Mouse (Mus musculus) CH12.LX (cell line): ENCODE results near the gene Zfp777. TPM values are rescaled to one million over a fixed set of nuclear protein-coding genes. Genes with fewer than 3 reads are reported as not detected.

Experiments
- DNase-seq: peaks from one replicate; pipeline ENCODE4 v3.0.0-alpha.2; 2013; ENCODE audit errors: extremely low read depth
- H3K27ac ChIP-seq: 2 replicates; pipeline ENCODE4 v1.5.1; 2012; ENCODE audit warnings: low read depth, mild to moderate bottlenecking, control low read depth, moderate library complexity; ENCODE audit not compliant: insufficient read depth
- H3K27me3 ChIP-seq: replicated peaks from 2 replicates; pipeline ENCODE3; 2012; ENCODE audit warnings: inconsistent platforms
- H3K36me3 ChIP-seq, 2 experiments: replicated peaks in 1 of 2; 2 replicates each; pipeline versions ENCODE3 to v1.6.1; 2012; ENCODE audit warnings: inconsistent platforms in 1 of 2, low read length in 1 of 2, mild to moderate bottlenecking in 1 of 2, mixed read lengths in 1 of 2, moderate library complexity in 1 of 2; ENCODE audit not compliant: control insufficient read depth in 1 of 2, insufficient read depth in 1 of 2
- H3K4me1 ChIP-seq, 2 experiments: 2 replicates each; pipeline ENCODE4 v1.6.1; 2012; ENCODE audit warnings: inconsistent platforms in 1 of 2, moderate library complexity in 1 of 2; ENCODE audit not compliant: insufficient read depth in 2 of 2, control insufficient read depth in 1 of 2
- H3K4me2 ChIP-seq: 2 replicates; pipeline ENCODE4 v1.6.1; 2012; ENCODE audit warnings: low read depth, mild to moderate bottlenecking, control low read depth; ENCODE audit not compliant: poor library complexity, insufficient read depth, severe bottlenecking
- H3K4me3 ChIP-seq, 3 experiments: fragments of 150-350 bp in 1 of 3; sonication (generic) in 1 of 3; replicated peaks in 1 of 3; 2 replicates each; pipeline versions ENCODE3 to v1.5.1; 2011 to 2012; ENCODE audit warnings: low read depth in 2 of 3, low read length in 2 of 3, mild to moderate bottlenecking in 2 of 3, moderate library complexity in 2 of 3, control low read depth in 1 of 3, improper control_type of control experiment in 1 of 3, inconsistent platforms in 1 of 3, mixed read lengths in 1 of 3; ENCODE audit not compliant: poor library complexity in 1 of 3
- H3K79me2 ChIP-seq: replicated peaks from 2 replicates; pipeline ENCODE4 v1.6.1; 2012; ENCODE audit warnings: mild to moderate bottlenecking, moderate library complexity; ENCODE audit not compliant: control insufficient read depth, poor library complexity, insufficient read depth, severe bottlenecking; ENCODE audit errors: extremely low read depth
- H3K9ac ChIP-seq: 2 replicates; pipeline ENCODE4 v1.6.1; 2012; ENCODE audit warnings: low read depth, mild to moderate bottlenecking, control low read depth, moderate library complexity; ENCODE audit not compliant: insufficient read depth
- H3K9me3 ChIP-seq: replicated peaks from 2 replicates; pipeline ENCODE3; 2012; ENCODE audit warnings: low read length, inconsistent platforms, mixed read lengths
- BHLHE40 ChIP-seq: IDR thresholded peaks from 2 replicates; pipeline ENCODE4 v1.6.1; 2011; ENCODE audit warnings: mild to moderate bottlenecking, low read depth, low read length, improper control_type of control experiment
- CHD1 ChIP-seq: IDR thresholded peaks from 2 replicates; pipeline ENCODE4 v1.6.1; 2012; ENCODE audit warnings: low read depth, low read length, improper control_type of control experiment, inconsistent platforms
- CHD2 ChIP-seq: IDR thresholded peaks from 2 replicates; pipeline ENCODE4 v1.6.1; 2011; ENCODE audit warnings: low read length, improper control_type of control experiment
- CTCF ChIP-seq, 2 experiments: IDR thresholded peaks in 1 of 2; conservative IDR thresholded peaks in 1 of 2; 2 replicates each; pipeline ENCODE4 v1.5.1; 2011 to 2012; ENCODE audit warnings: low read depth in 2 of 2, low read length in 2 of 2, improper control_type of control experiment in 1 of 2, inconsistent platforms in 1 of 2, mild to moderate bottlenecking in 1 of 2, moderate library complexity in 1 of 2
- E2F4 ChIP-seq: IDR thresholded peaks from 2 replicates; pipeline ENCODE4 v1.6.1; 2011; ENCODE audit warnings: low read depth, low read length, improper control_type of control experiment; ENCODE audit not compliant: insufficient replicate concordance
- ELF1 ChIP-seq: IDR thresholded peaks from 2 replicates; pipeline ENCODE4 v1.6.1; 2014; ENCODE audit warnings: low read depth, mild to moderate bottlenecking, inconsistent platforms, low read length, improper control_type of control experiment
- EP300 ChIP-seq: IDR thresholded peaks from 2 replicates; pipeline ENCODE4 v1.6.1; 2011; ENCODE audit warnings: low read length, improper control_type of control experiment
- GABPA ChIP-seq: IDR thresholded peaks from 2 replicates; pipeline ENCODE4 v1.6.1; 2012; ENCODE audit warnings: low read depth, low read length, improper control_type of control experiment, inconsistent platforms; ENCODE audit not compliant: insufficient replicate concordance
- HCFC1 ChIP-seq: IDR thresholded peaks from 2 replicates; pipeline ENCODE4 v1.6.1; 2012; ENCODE audit warnings: low read depth, mild to moderate bottlenecking, inconsistent platforms, low read length, improper control_type of control experiment
- IRF4 ChIP-seq: IDR thresholded peaks from 2 replicates; pipeline ENCODE4 v1.6.1; 2014; ENCODE audit warnings: low read depth, mild to moderate bottlenecking, inconsistent platforms, low read length, improper control_type of control experiment
- KAT2A ChIP-seq: IDR thresholded peaks from 2 replicates; pipeline ENCODE4 v1.6.1; 2012; ENCODE audit warnings: low read length, improper control_type of control experiment, inconsistent platforms; ENCODE audit not compliant: insufficient replicate concordance
- MAFK ChIP-seq: IDR thresholded peaks from 2 replicates; pipeline ENCODE4 v1.6.1; 2011; ENCODE audit warnings: low read length, improper control_type of control experiment; ENCODE audit not compliant: insufficient replicate concordance
- MAX ChIP-seq: IDR thresholded peaks from 2 replicates; pipeline ENCODE4 v1.6.1; 2011; ENCODE audit warnings: low read length, improper control_type of control experiment
- MXI1 ChIP-seq: IDR thresholded peaks from 2 replicates; pipeline ENCODE4 v1.6.1; 2011; ENCODE audit warnings: mild to moderate bottlenecking, low read depth, low read length, improper control_type of control experiment
- MYC ChIP-seq: IDR thresholded peaks from 2 replicates; pipeline ENCODE4 v1.6.1; 2011; ENCODE audit warnings: low read depth, mild to moderate bottlenecking, improper control_type of control experiment, low read length
- NELFE ChIP-seq: IDR thresholded peaks from 2 replicates; pipeline ENCODE4 v1.6.1; 2011; ENCODE audit warnings: low read depth, low read length, improper control_type of control experiment
- NRF1 ChIP-seq: IDR thresholded peaks from 2 replicates; pipeline ENCODE4 v1.6.1; 2014; ENCODE audit warnings: low read depth, mild to moderate bottlenecking, inconsistent platforms, low read length, improper control_type of control experiment, moderate library complexity
- PAX5 ChIP-seq: IDR thresholded peaks from 2 replicates; pipeline ENCODE4 v1.6.1; 2012; ENCODE audit warnings: low read length, inconsistent platforms, mixed read lengths
- POLR2A ChIP-seq: IDR thresholded peaks from 2 replicates; pipeline ENCODE4 v1.6.1; 2011; ENCODE audit warnings: low read depth, mild to moderate bottlenecking, improper control_type of control experiment, low read length
- POLR2AphosphoS2 ChIP-seq: IDR thresholded peaks from 2 replicates; pipeline ENCODE4 v1.6.1; 2011; ENCODE audit warnings: low read depth, low read length, improper control_type of control experiment
- RAD21 ChIP-seq: IDR thresholded peaks from 2 replicates; pipeline ENCODE4 v1.6.1; 2011; ENCODE audit warnings: low read depth, mild to moderate bottlenecking, low read length, improper control_type of control experiment, moderate library complexity
- SIN3A ChIP-seq: IDR thresholded peaks from 2 replicates; pipeline ENCODE4 v1.6.1; 2012; ENCODE audit warnings: low read length, improper control_type of control experiment, inconsistent platforms
- SMC3 ChIP-seq: IDR thresholded peaks from 2 replicates; pipeline ENCODE4 v1.6.1; 2011; ENCODE audit warnings: low read depth, low read length, improper control_type of control experiment
- TCF12 ChIP-seq: IDR thresholded peaks from 2 replicates; pipeline ENCODE4 v1.6.1; 2014; ENCODE audit warnings: low read depth, mild to moderate bottlenecking, inconsistent platforms, low read length, improper control_type of control experiment
- UBTF ChIP-seq: IDR thresholded peaks from 2 replicates; pipeline ENCODE4 v1.6.1; 2012; ENCODE audit warnings: low read depth, mild to moderate bottlenecking, inconsistent platforms, low read length, improper control_type of control experiment, moderate library complexity
- USF1 ChIP-seq: IDR thresholded peaks from 2 replicates; pipeline ENCODE4 v1.6.1; 2014; ENCODE audit warnings: low read depth, mild to moderate bottlenecking, inconsistent platforms, low read length, improper control_type of control experiment
- ZC3H11A ChIP-seq: IDR thresholded peaks from 2 replicates; pipeline ENCODE4 v1.6.1; 2012; ENCODE audit warnings: low read depth, mild to moderate bottlenecking, inconsistent platforms, low read length, improper control_type of control experiment
- ZKSCAN1 ChIP-seq: IDR thresholded peaks from 2 replicates; pipeline ENCODE4 v1.6.1; 2012; ENCODE audit warnings: low read depth, inconsistent platforms, low read length, improper control_type of control experiment, borderline replicate concordance
- dilution Hi-C: fragments of 300-500 bp; cut with MboI; formaldehyde crosslinking; loops from 2 replicates; pipeline ENCODE4 v1.14.3; 2020; ENCODE audit warnings: low sequenced_read_pairs; ENCODE audit not compliant: extremely low pct_unique_long_range_greater_than_20kb, extremely low pct_ligation_motif_present
- in situ Hi-C: fragments of 300-500 bp; cut with MboI; formaldehyde crosslinking; loops from 3 replicates; pipeline ENCODE4 v1.14.3; 2019; ENCODE audit warnings: low sequenced_read_pairs, low pct_ligation_motif_present, low pct_unique_long_range_greater_than_20kb, mixed read lengths
- polyA plus RNA-seq: library from polyadenylated mRNA; unstranded; fragments of >175 nt; gene quantifications from 2 replicates; pipeline ENCODE4 v1.2.1, GENCODE M21; 2012; ENCODE audit warnings: low read depth; ENCODE audit not compliant: insufficient read length
- total RNA-seq, 2 experiments: library from RNA; depleted of rRNA; stranded (reverse); fragments of 300-350 nt in 1 of 2; fragments of >200 nt in 1 of 2; gene quantifications; 2 replicates each; pipeline ENCODE4 v1.2.3; 2012 to 2014

Gene Zfp777
- total and polyA plus RNA-seq, 3 experiments, result 7.1 to 16.5 (median 13.6) TPM

- TF ChIP-seq USF1 (no peak), MAFK (no peak), PAX5 (no peak), SIN3A (no peak), ELF1 (peak; percentile 57), MXI1 (0 out of 2 replicates have a peak, but pooled peaks have one; percentile 55), E2F4 (no peak), GABPA (no peak), POLR2AphosphoS2 (no peak)
These were observed 37.8 kb upstream of the Zfp777 start, which contains the start of gene Zfp746 (continued) for GRCm38 (mm10) chr6:48086471-48086878.

GRCm38 (mm10) chr6:48085521-48086404 is 37.1 kb upstream of the Zfp777 start:
- Histone ChIP-seq H3K27me3 (no peaks in the 10 kb centered on the region), H3K9ac (peak overlapping the region; percentile 95), H3K27ac (peak overlapping the region; percentile 49)

GRCm38 (mm10) chr6:48083733-48084191 is 35.1 kb upstream of the Zfp777 start:
- Histone ChIP-seq H3K9me3 (no peaks in the 10 kb centered on the region), H3K27me3 (no peaks in the 10 kb centered on the region), H3K4me1 (peaks cover 4 to 22% of the 10 kb centered on the region in 2 experiments; a peak in 2 of 4 replicates), H3K9ac (no peak overlapping the region), H3K36me3 (peaks cover 47 to 58% of the 10 kb centered on the region in 2 experiments), H3K4me2 (no peak overlapping the region), H3K4me3 (no peak overlapping the region), H3K79me2 (peaks cover 14% of the 10 kb centered on the region), H3K27ac (no peak overlapping the region)
- in situ Hi-C loops, result no loop called here
- dilution Hi-C loops, result no loop called here
- DNase-seq, result no peak
- TF ChIP-seq EP300 (no peak), MYC (no peak), UBTF (no peak), SIN3A (no peak), ZC3H11A (no peak), SMC3 (no peak), TCF12 (no peak), KAT2A (no peak), RAD21 (no peak), HCFC1 (no peak), POLR2AphosphoS2 (no peak), CHD1 (no peak), E2F4 (no peak), MXI1 (no peak), POLR2A (no peak), MAFK (no peak), PAX5 (no peak), IRF4 (no peak), CHD2 (no peak)

More at GRCm38 (mm10) chr6:48085521-48086404, 37.1 kb upstream of the Zfp777 start:
- in situ Hi-C loops, result no loop called here
- dilution Hi-C loops, result no loop called here
- Histone ChIP-seq H3K9me3 (no peaks in the 10 kb centered on the region), H3K79me2 (peaks cover 14% of the 10 kb centered on the region), H3K4me1 (peaks cover 4 to 22% of the 10 kb centered on the region in 2 experiments; a peak in 2 of 4 replicates), H3K4me2 (peak overlapping the region; percentile 90), H3K4me3 (peak overlapping the region; percentile 60 to 86 (median 75)), H3K36me3 (peaks cover 30 to 40% of the 10 kb centered on the region in 2 experiments)
- TF ChIP-seq NELFE (no peak), HCFC1 (peak; percentile 25; the same call in 1 of the 2 replicates), KAT2A (0 out of 2 replicates have a peak, but pooled peaks have one; percentile 39), MAX (peak; percentile 16), ELF1 (peak; percentile 36), RAD21 (no peak), TCF12 (0 out of 2 replicates have a peak, but pooled peaks have one; percentile 37), ZKSCAN1 (peak; percentile 92), IRF4 (peak; percentile 32; the same call in 1 of the 2 replicates), UBTF (peak; percentile 93), BHLHE40 (peak; percentile 66), CTCF (conservative IDR thresholded peaks at IDR 0.05 in 1 of 2, IDR thresholded peaks at IDR 0.05 in 1 of 2; ENCODE audit: low read depth in 2 of 2, low read length in 2 of 2) (peak in 1 of 2 experiments; percentile 38; a peak in 2 of 4 replicates), NRF1 (no peak; the same call in 1 of the 2 replicates)
- peak; percentile 61 for DNase-seq
